In the genomic region with DNA sequence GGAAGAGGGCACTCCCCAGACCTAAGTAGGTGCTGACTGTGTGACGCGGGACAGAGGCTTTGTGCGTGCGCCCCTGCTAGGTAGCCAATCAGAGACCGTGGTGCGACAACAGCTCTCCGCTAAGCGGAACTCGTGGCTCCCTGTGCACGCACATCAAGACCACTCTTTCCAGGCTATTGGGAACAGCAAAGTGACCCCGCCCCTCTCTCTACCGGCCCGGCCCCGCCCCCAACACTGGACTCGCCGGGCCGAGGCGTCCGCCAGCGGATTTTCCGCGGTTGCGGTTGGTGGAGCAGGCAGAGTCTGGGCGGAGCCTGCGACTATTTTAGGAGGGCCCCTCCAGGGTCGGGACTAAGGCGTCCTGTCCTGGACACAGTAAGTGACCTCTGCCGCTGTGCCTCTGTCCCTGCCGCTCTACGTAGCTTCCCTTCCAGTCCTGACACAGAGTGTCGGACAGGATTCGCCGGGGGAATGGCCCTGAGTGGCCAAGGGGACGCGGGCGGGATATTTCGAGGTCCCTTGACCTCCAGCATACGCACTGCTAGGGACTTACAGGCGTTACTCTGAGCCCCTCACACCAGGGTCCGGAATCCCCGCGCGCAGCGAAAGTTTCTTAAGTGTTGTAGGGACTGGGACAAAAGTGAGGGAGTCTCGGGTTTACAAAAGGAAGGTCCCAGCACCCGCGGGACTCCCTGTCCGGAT, we compare ENCODE assay signal across 8 mouse cellular contexts. TPM values are rescaled to one million over a fixed set of nuclear protein-coding genes. Genes with fewer than 3 reads are reported as not detected.
DNase-seq lines count a peak whose midpoint lies in the region; ATAC-seq and TF ChIP-seq lines count a peak whose summit lies in the region.

A gene (plus strand): TSS at position 161 of the 702 bp plus-strand sequence.

- 3% methylated on average over 48 of the region's 48 CpGs for WGBS in thymus, adult 2 months
- under 1% methylated on average over 45 of the region's 48 CpGs for WGBS in embryonic facial prominence, embryonic 14.5 days
- under 1% methylated on average over 48 of the region's 48 CpGs for WGBS in heart, embryonic 13.5 days
- WGBS in kidney, postnatal 0 days, result 3% methylated on average over 48 of the region's 48 CpGs

- H3K36me3 ChIP-seq in thymus, adult 2 months (ENCODE audit: control insufficient read depth, insufficient read depth, low read length), result no peaks in the 10 kb centered on the region
- no peaks in the 10 kb centered on the region for H3K36me3 ChIP-seq in embryonic facial prominence, embryonic 14.5 days (ENCODE audit: control insufficient read depth, insufficient read depth, low read length)
- H3K36me3 ChIP-seq in heart, embryonic 13.5 days, result no peaks in the 10 kb centered on the region
- no peaks in the 10 kb centered on the region for H3K36me3 ChIP-seq in kidney, postnatal 0 days (ENCODE audit: insufficient read depth, low read length)

- H3K27ac ChIP-seq in thymus, adult 2 months (ENCODE audit: control insufficient read depth, insufficient read depth, low read length), result no peak within 1 kb of the TSS
- peak within 1 kb of the TSS; percentile 54; the same call in 1 of the 2 replicates for H3K27ac ChIP-seq in embryonic facial prominence, embryonic 14.5 days (replicated peaks; ENCODE audit: low read depth, low read length)
- peak within 1 kb of the TSS; percentile 13 for H3K27ac ChIP-seq in heart, embryonic 13.5 days (replicated peaks)
- H3K27ac ChIP-seq in kidney, postnatal 0 days, result peak within 1 kb of the TSS; percentile 67

- no peak for TF ChIP-seq POLR2A in thymus, adult 2 months (IDR thresholded peaks at IDR 0.05; ENCODE audit: control insufficient read depth, extremely low read depth, insufficient read depth, low read length, poor library complexity)

- H3K27me3 ChIP-seq in thymus, adult 2 months (ENCODE audit: control insufficient read depth, insufficient read depth, low read length), result peaks cover 3% of the 10 kb centered on the region; the same call in 1 of the 2 replicates
- peaks cover 65% of the 10 kb centered on the region for H3K27me3 ChIP-seq in embryonic facial prominence, embryonic 14.5 days (replicated peaks; ENCODE audit: control insufficient read depth, insufficient read depth, low read length)
- peaks cover 98% of the 10 kb centered on the region for H3K27me3 ChIP-seq in heart, embryonic 13.5 days (replicated peaks)
- 0 out of 2 replicates have a peak, but pooled peaks cover 6% of the 10 kb centered on the region for H3K27me3 ChIP-seq in kidney, postnatal 0 days (ENCODE audit: insufficient read depth, low read length)

- no peak for DNase-seq in thymus, adult 2 months
- DNase-seq in thymus, postnatal 10 days (ENCODE audit: low spot score in 2 of 2), result no peak
- DNase-seq in embryonic facial prominence, embryonic 14.5 days (ENCODE audit: low spot score), result peak; percentile 81
- peak; percentile 92 for DNase-seq in kidney, postnatal 0 days (ENCODE audit: low spot score)
- peak; percentile 88 to 90 for DNase-seq in lung, postnatal 4 days
- DNase-seq in spleen, adult 12 weeks (ENCODE audit: low spot score), result peak; percentile 82
- DNase-seq in layer of hippocampus, postnatal 36 days, result no peak

- peak within 1 kb of the TSS; percentile 57 for H3K9ac ChIP-seq in embryonic facial prominence, embryonic 14.5 days (ENCODE audit: low read depth, low read length)
- H3K9ac ChIP-seq in heart, embryonic 13.5 days, result peak within 1 kb of the TSS; percentile 80
- peak within 1 kb of the TSS; percentile 61 for H3K9ac ChIP-seq in kidney, postnatal 0 days (ENCODE audit: low read depth, low read length)

- H3K4me3 ChIP-seq in thymus, adult 2 months (ENCODE audit: control insufficient read depth, insufficient read depth, low read length), result peak within 1 kb of the TSS; percentile 9; the same call in 1 of the 2 replicates
- peak within 1 kb of the TSS; percentile 40 for H3K4me3 ChIP-seq in embryonic facial prominence, embryonic 14.5 days (ENCODE audit: low read depth, low read length)
- H3K4me3 ChIP-seq in heart, embryonic 13.5 days, result peak within 1 kb of the TSS; percentile 56
- peak within 1 kb of the TSS; percentile 45 for H3K4me3 ChIP-seq in kidney, postnatal 0 days (replicated peaks; ENCODE audit: low read depth, low read length)

- TF ChIP-seq CTCF in thymus, adult 2 months (IDR thresholded peaks at IDR 0.05; ENCODE audit: borderline replicate concordance, control insufficient read depth, extremely low read depth, insufficient read depth, low read length, poor library complexity), result no peak
- TF ChIP-seq CTCF in kidney, postnatal 0 days (IDR thresholded peaks at IDR 0.05; ENCODE audit: low read depth), result peak; percentile 3; the same call in 1 of the 2 replicates

- H3K9me3 ChIP-seq in embryonic facial prominence, embryonic 14.5 days (ENCODE audit: control insufficient read depth, low read length), result no peaks in the 10 kb centered on the region
- H3K9me3 ChIP-seq in heart, embryonic 13.5 days, result no peaks in the 10 kb centered on the region
- H3K9me3 ChIP-seq in kidney, postnatal 0 days (replicated peaks; ENCODE audit: low read length), result no peaks in the 10 kb centered on the region

- H3K4me1 ChIP-seq in thymus, adult 2 months (replicated peaks; ENCODE audit: control insufficient read depth, insufficient read depth, low read length), result no peaks in the 10 kb centered on the region
- peaks cover 10% of the 10 kb centered on the region; the same call in 1 of the 2 replicates for H3K4me1 ChIP-seq in embryonic facial prominence, embryonic 14.5 days (ENCODE audit: control insufficient read depth, insufficient read depth, low read length)
- peaks cover 47% of the 10 kb centered on the region for H3K4me1 ChIP-seq in heart, embryonic 13.5 days
- H3K4me1 ChIP-seq in kidney, postnatal 0 days (replicated peaks; ENCODE audit: insufficient read depth, low read length), result peaks cover 25% of the 10 kb centered on the region

- H3K4me2 ChIP-seq in embryonic facial prominence, embryonic 14.5 days (ENCODE audit: low read depth, low read length), result peak within 1 kb of the TSS; percentile 72
- peak within 1 kb of the TSS; percentile 85 for H3K4me2 ChIP-seq in heart, embryonic 13.5 days
- peak within 1 kb of the TSS; percentile 77 for H3K4me2 ChIP-seq in kidney, postnatal 0 days (ENCODE audit: low read length)

- ATAC-seq in embryonic facial prominence, embryonic 14.5 days (ENCODE audit: low read depth), result peak; percentile 68
- peak; percentile 73 for ATAC-seq in heart, embryonic 13.5 days (ENCODE audit: extremely low read depth, insufficient number of reproducible peaks, low FRiP score, low TSS enrichment)
- ATAC-seq in kidney, postnatal 0 days (replicated peaks; ENCODE audit: low FRiP score, low read depth), result peak; percentile 73

RNA-seq across cellular contexts. Expression of the gene that starts here (rescaled TPM):
- polyA plus RNA-seq in thymus, adult 2 months (2012; rRNA removed), result 18.9 and 27.9 TPM in 2 replicates
- 9.8 and 11.7 TPM in 2 replicates for polyA plus RNA-seq in embryonic facial prominence, embryonic 14.5 days (2014; fragmentation: Nextera tagmentation; extraction: Ambion mirVana)
- 6.0 and 10.6 TPM in 2 replicates for polyA plus RNA-seq in heart, embryonic 13.5 days (2015; fragmentation: Nextera tagmentation; extraction: Ambion mirVana)
- polyA plus RNA-seq in kidney, postnatal 0 days (2015; fragmentation: Nextera tagmentation; extraction: Ambion mirVana), result 34.8 and 46.7 TPM in 2 replicates
- 1 to 10 TPM in 1 of 2 experiments, under 1 TPM in 1; 0.40 to 1.0 TPM for total RNA-seq in layer of hippocampus, postnatal 36 days (2021)

Comparison
In these comparisons a context has a peak if more than half of its experiments do, and no peak if none do; other contexts are left out.
1. DNase-seq: peak in embryonic facial prominence, embryonic 14.5 days (single experiment), kidney, postnatal 0 days (single experiment), lung, postnatal 4 days (2 of 2) and spleen, adult 12 weeks (single experiment); none in thymus, adult 2 months (single experiment), thymus, postnatal 10 days (0 of 2) and layer of hippocampus, postnatal 36 days (0 of 2).
2. Peak in every context shown above with its lines, with median percentiles within 50 percentile points of each other: H3K4me3 ChIP-seq, ATAC-seq, H3K4me2 ChIP-seq and H3K9ac ChIP-seq.